ENCODE assay signal across 8 mouse cellular contexts in genomic region chrX:9200380-9200917, GRCm38 (mm10). TPM values are rescaled to one million over a fixed set of nuclear protein-coding genes. Genes with fewer than 3 reads are reported as not detected.
DNase-seq lines count a peak whose midpoint lies in the region; ATAC-seq and TF ChIP-seq lines count a peak whose summit lies in the region.
"Had no signal": no experiment of that assay in that cellular context is flagged by ENCODE, and none has a peak within 500 bp of the region (broad histone marks: within the 10 kb centered on the region; RNA-seq: fewer than 3 reads in every experiment).

No protein-coding gene starts in this region.

- peak overlapping the region; percentile 65 for H3K4me2 ChIP-seq in embryonic facial prominence, embryonic 14.5 days (ENCODE audit: low read depth, low read length)
- peak overlapping the region; percentile 53 for H3K4me2 ChIP-seq in limb, embryonic 11.5 days (ENCODE audit: low read depth, severe bottlenecking)
- H3K4me2 ChIP-seq in midbrain, embryonic 14.5 days (ENCODE audit: low read length), result peak overlapping the region; percentile 59

- no peak for TF ChIP-seq POLR2A in testis, adult 2 months (IDR thresholded peaks at IDR 0.05; ENCODE audit: control insufficient read depth, low read depth, low read length)

- H3K4me3 ChIP-seq in embryonic facial prominence, embryonic 14.5 days (ENCODE audit: low read depth, low read length), result peak overlapping the region; percentile 46
- peak overlapping the region; percentile 53 for H3K4me3 ChIP-seq in hindbrain, embryonic 10.5 days
- H3K4me3 ChIP-seq in limb, embryonic 11.5 days (ENCODE audit: low read depth, low read length), result peak overlapping the region; percentile 30
- H3K4me3 ChIP-seq in midbrain, embryonic 14.5 days (replicated peaks; ENCODE audit: low read depth, low read length), result peak overlapping the region; percentile 45
- H3K4me3 ChIP-seq in testis, adult 2 months (ENCODE audit: control insufficient read depth, low read depth, low read length), result peak overlapping the region; percentile 84

- TF ChIP-seq CTCF in testis, adult 2 months (IDR thresholded peaks at IDR 0.05; ENCODE audit: control insufficient read depth, insufficient read depth, insufficient replicate concordance, low read depth, low read length), result peak; percentile 28; the same call in 1 of the 2 replicates

- 26% methylated on average over 10 of the region's 72 CpGs for WGBS in embryonic facial prominence, embryonic 14.5 days
- WGBS in hindbrain, embryonic 10.5 days, result 16% methylated on average over 72 of the region's 72 CpGs
- WGBS in limb, embryonic 11.5 days, result 18% methylated on average over 52 of the region's 72 CpGs
- 20% methylated on average over 56 of the region's 72 CpGs for WGBS in midbrain, embryonic 14.5 days

- H3K4me1 ChIP-seq in embryonic facial prominence, embryonic 14.5 days (ENCODE audit: control insufficient read depth, insufficient read depth, low read length), result no peaks in the 10 kb centered on the region
- peaks cover 10% of the 10 kb centered on the region; the same call in 1 of the 2 replicates for H3K4me1 ChIP-seq in hindbrain, embryonic 10.5 days (replicated peaks)
- H3K4me1 ChIP-seq in limb, embryonic 11.5 days (ENCODE audit: control insufficient read depth, insufficient read depth, low read length), result no peaks in the 10 kb centered on the region
- H3K4me1 ChIP-seq in midbrain, embryonic 14.5 days (ENCODE audit: control insufficient read depth, insufficient read depth, low read length), result no peaks in the 10 kb centered on the region
- peaks cover 6% of the 10 kb centered on the region; the same call in 1 of the 2 replicates for H3K4me1 ChIP-seq in testis, adult 2 months (ENCODE audit: control insufficient read depth, insufficient read depth, low read length)

- DNase-seq in Muller cell, postnatal 12 days (ENCODE audit: inconsistent ontology term), result peak; percentile 4
- peak; percentile 62 to 65 for DNase-seq in adrenal gland, postnatal 36 days
- DNase-seq in embryonic facial prominence, embryonic 14.5 days (ENCODE audit: low spot score), result peak; percentile 17
- peak; percentile 49 for DNase-seq in hindbrain, embryonic 10.5 days (ENCODE audit: low spot score)
- peak; percentile 66 for DNase-seq in limb, embryonic 11.5 days (ENCODE audit: low spot score)
- peak; percentile 71 for DNase-seq in midbrain, embryonic 14.5 days

- peaks cover 5% of the 10 kb centered on the region; the same call in 1 of the 2 replicates for H3K27me3 ChIP-seq in embryonic facial prominence, embryonic 14.5 days (replicated peaks; ENCODE audit: control insufficient read depth, insufficient read depth, low read length)
- H3K27me3 ChIP-seq in hindbrain, embryonic 10.5 days (ENCODE audit: insufficient read depth, poor library complexity, severe bottlenecking), result peaks cover 22% of the 10 kb centered on the region
- H3K27me3 ChIP-seq in limb, embryonic 11.5 days (ENCODE audit: control insufficient read depth, insufficient read depth, low read length), result peaks cover 5% of the 10 kb centered on the region; the same call in 1 of the 2 replicates
- no peaks in the 10 kb centered on the region; the same call in 1 of the 2 replicates for H3K27me3 ChIP-seq in midbrain, embryonic 14.5 days (ENCODE audit: control insufficient read depth, insufficient read depth, low read length)
- no peaks in the 10 kb centered on the region for H3K27me3 ChIP-seq in testis, adult 2 months (ENCODE audit: control insufficient read depth, insufficient read depth, low read length)

- H3K9me3 ChIP-seq in embryonic facial prominence, embryonic 14.5 days (ENCODE audit: control insufficient read depth, low read length), result no peaks in the 10 kb centered on the region
- H3K9me3 ChIP-seq in hindbrain, embryonic 10.5 days, result 0 out of 2 replicates have a peak, but pooled peaks cover 6% of the 10 kb centered on the region
- H3K9me3 ChIP-seq in limb, embryonic 11.5 days (ENCODE audit: control insufficient read depth, low read length), result no peaks in the 10 kb centered on the region
- no peaks in the 10 kb centered on the region for H3K9me3 ChIP-seq in midbrain, embryonic 14.5 days (ENCODE audit: control insufficient read depth, low read length)

- H3K27ac ChIP-seq in embryonic facial prominence, embryonic 14.5 days (replicated peaks; ENCODE audit: low read depth, low read length), result no peak overlapping the region
- peak overlapping the region; percentile 40; the same call in 1 of the 2 replicates for H3K27ac ChIP-seq in hindbrain, embryonic 10.5 days
- no peak overlapping the region for H3K27ac ChIP-seq in limb, embryonic 11.5 days (replicated peaks; ENCODE audit: low read depth, low read length)
- H3K27ac ChIP-seq in midbrain, embryonic 14.5 days (replicated peaks; ENCODE audit: low read depth, low read length), result peak overlapping the region; percentile 57
- H3K27ac ChIP-seq in testis, adult 2 months (ENCODE audit: control insufficient read depth, insufficient read depth, low read depth, low read length), result 0 out of 2 replicates have a peak overlapping the region, but pooled peaks have one; percentile 36

- H3K9ac ChIP-seq in embryonic facial prominence, embryonic 14.5 days (ENCODE audit: low read depth, low read length), result peak overlapping the region; percentile 41
- H3K9ac ChIP-seq in limb, embryonic 11.5 days (ENCODE audit: low read length), result no peak overlapping the region
- peak overlapping the region; percentile 53 for H3K9ac ChIP-seq in midbrain, embryonic 14.5 days (replicated peaks; ENCODE audit: low read length)

- H3K36me3 ChIP-seq in embryonic facial prominence, embryonic 14.5 days (ENCODE audit: control insufficient read depth, insufficient read depth, low read length), result no peaks in the 10 kb centered on the region
- no peaks in the 10 kb centered on the region for H3K36me3 ChIP-seq in hindbrain, embryonic 10.5 days
- no peaks in the 10 kb centered on the region for H3K36me3 ChIP-seq in limb, embryonic 11.5 days (ENCODE audit: control insufficient read depth, insufficient read depth, low read length)
- no peaks in the 10 kb centered on the region for H3K36me3 ChIP-seq in midbrain, embryonic 14.5 days (ENCODE audit: control insufficient read depth, insufficient read depth, low read length)
- H3K36me3 ChIP-seq in testis, adult 2 months (ENCODE audit: control insufficient read depth, insufficient read depth, low read length), result no peaks in the 10 kb centered on the region

- peak; percentile 53 for ATAC-seq in embryonic facial prominence, embryonic 14.5 days (ENCODE audit: low read depth)
- no peak for ATAC-seq in limb, embryonic 11.5 days (ENCODE audit: insufficient number of reproducible peaks, low FRiP score, low TSS enrichment, low read depth)
- peak; percentile 66 for ATAC-seq in midbrain, embryonic 14.5 days (ENCODE audit: low FRiP score, low TSS enrichment)

RNA-seq across cellular contexts. Expression of gene Lancl3, which starts 0.7 kb away (rescaled TPM):
- 1 to 10 TPM; 1.9 to 5.4 TPM for total RNA-seq in adrenal gland, postnatal 36 days (2021)
- polyA plus RNA-seq in embryonic facial prominence, embryonic 14.5 days (2014; fragmentation: Nextera tagmentation; extraction: Ambion mirVana), result 0.67 and 0.76 TPM in 2 replicates
- 0.55 and 0.91 TPM in 2 replicates for polyA plus RNA-seq in hindbrain, embryonic 10.5 days (2016; fragmentation: Nextera tagmentation; extraction: Ambion mirVana)
- 0.17 and 0.21 TPM in 2 replicates for polyA plus RNA-seq in limb, embryonic 11.5 days (2014; fragmentation: Nextera tagmentation; extraction: Ambion mirVana)
- polyA plus RNA-seq in midbrain, embryonic 14.5 days (2014; fragmentation: Nextera tagmentation; extraction: Ambion mirVana), result 4.0 and 5.3 TPM in 2 replicates
- polyA plus RNA-seq in testis, adult 2 months (2012; rRNA removed), result 0.34 and 0.36 TPM in 2 replicates

RNA-seq across cellular contexts. Expression of gene Gm14862, which starts 56.2 kb away (rescaled TPM):
- total RNA-seq in adrenal gland, postnatal 36 days (2021), result not detected
- polyA plus RNA-seq in embryonic facial prominence, embryonic 14.5 days (2014; fragmentation: Nextera tagmentation; extraction: Ambion mirVana), result not detected in 2 replicates
- polyA plus RNA-seq in hindbrain, embryonic 10.5 days (2016; fragmentation: Nextera tagmentation; extraction: Ambion mirVana), result not detected in 2 replicates
- polyA plus RNA-seq in limb, embryonic 11.5 days (2014; fragmentation: Nextera tagmentation; extraction: Ambion mirVana), result 0.17 TPM in 1 of 2 replicates, not detected in the other
- polyA plus RNA-seq in midbrain, embryonic 14.5 days (2014; fragmentation: Nextera tagmentation; extraction: Ambion mirVana), result not detected in 2 replicates
- not detected in 2 replicates for polyA plus RNA-seq in testis, adult 2 months (2012; rRNA removed)
- polyA plus RNA-seq: gonadal fat pad, adult 2 months had no signal

Comparison
In these comparisons a context has a peak if more than half of its experiments do, and no peak if none do; other contexts are left out.
1. DNase-seq: peak in every context shown above with its lines; median percentile 71 in midbrain, embryonic 14.5 days; 66 in limb, embryonic 11.5 days; 64 in adrenal gland, postnatal 36 days; 49 in hindbrain, embryonic 10.5 days; 17 in embryonic facial prominence, embryonic 14.5 days; 4 in Muller cell, postnatal 12 days.
2. H3K27ac ChIP-seq: peak in hindbrain, embryonic 10.5 days (single experiment), midbrain, embryonic 14.5 days (single experiment) and testis, adult 2 months (single experiment); none in embryonic facial prominence, embryonic 14.5 days (single experiment) and limb, embryonic 11.5 days (single experiment).
3. H3K4me3 ChIP-seq: peak in every context shown above with its lines; median percentile 84 in testis, adult 2 months; 53 in hindbrain, embryonic 10.5 days; 46 in embryonic facial prominence, embryonic 14.5 days; 45 in midbrain, embryonic 14.5 days; 30 in limb, embryonic 11.5 days.
4. Peak in every context shown above with its lines, with median percentiles within 50 percentile points of each other: H3K4me2 ChIP-seq.